Mouse (Mus musculus) activated CD4-positive, CD25-positive, alpha-beta regulatory T cell, adult 4 months (primary cell): Measurements from ENCODE around the gene Ube2k. TPM values are rescaled to one million over a fixed set of nuclear protein-coding genes. Genes with fewer than 3 reads are reported as not detected.
"Not testable (repeated sequence)": the region's sequence is repeated elsewhere in the genome, so short reads cannot be mapped to it uniquely, and the experiment has no call there.

Experiments used
- ATAC-seq: one replicate; pipeline ENCODE4 v1.8.0; 2017
- polyA plus RNA-seq, 2 experiments: library from polyadenylated mRNA; unstranded; fragments of 100-300 nt; shearing (Covaris generic); gene quantifications; one replicate each; pipeline ENCODE4 v1.2.1; 2017

Gene Ube2k
- polyA plus RNA-seq = 100 to 1,000 TPM; 107 to 115 TPM

DNA sequence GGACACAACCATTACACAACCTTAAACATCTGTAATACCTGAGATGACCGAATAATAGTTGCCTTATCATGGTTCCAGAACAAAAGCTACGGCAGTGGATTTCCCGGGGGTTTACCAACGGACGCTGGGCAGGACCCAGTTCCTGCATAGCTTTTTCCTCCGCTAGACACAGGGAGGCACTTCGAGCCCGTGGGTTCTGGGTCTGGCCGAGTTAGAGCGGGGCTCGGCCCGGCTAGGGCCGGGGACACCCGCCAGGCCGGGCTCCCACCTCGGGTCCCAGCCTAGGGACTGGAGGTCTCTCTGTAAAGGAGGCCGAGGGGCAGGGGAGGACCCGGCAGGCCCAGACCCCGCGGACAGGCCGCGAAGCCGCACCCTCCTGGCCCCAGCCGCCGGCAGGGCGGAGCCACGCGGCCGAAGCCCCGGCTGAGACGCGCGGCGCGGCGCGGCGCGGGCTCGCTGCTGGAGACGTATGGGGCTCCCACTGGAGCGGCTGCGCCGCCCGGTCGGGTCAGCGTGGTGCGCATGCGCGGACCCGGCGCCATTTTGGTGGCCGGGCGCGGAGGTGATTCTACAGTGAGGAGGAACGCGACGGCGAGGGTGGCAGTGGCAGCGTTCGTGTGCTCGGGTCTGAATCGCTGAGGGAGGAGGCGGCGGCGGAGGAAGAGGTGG, at the start of gene Ube2k, which contains the start of gene Smim14:
Gene Ube2k (plus strand): TSS at position 483 of the 669 bp plus-strand sequence.
Gene Smim14 (minus strand): TSS at position 434 of the 669 bp plus-strand sequence.
- peak; percentile 78 for ATAC-seq

DNA sequence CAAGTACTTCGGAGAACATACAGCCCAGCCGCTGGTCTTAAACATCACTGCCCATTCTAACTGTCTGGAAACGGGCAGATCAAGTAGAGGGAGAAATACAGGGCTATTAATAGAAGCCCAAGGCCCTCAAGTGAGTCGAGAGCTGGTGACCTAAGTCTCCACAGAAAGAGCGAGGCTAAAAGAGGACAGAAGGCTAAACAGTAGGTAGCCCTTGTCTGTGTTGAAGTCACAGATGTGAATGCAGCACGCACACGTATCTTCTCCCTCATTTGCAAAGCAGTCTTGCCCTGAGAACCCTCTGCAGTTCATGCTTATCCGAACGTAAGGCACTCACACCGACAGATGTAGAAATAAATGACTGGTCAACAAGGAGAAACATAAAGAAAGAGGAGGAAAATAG, 49.7 kb upstream of the Ube2k start:
- no peak for ATAC-seq

DNA sequence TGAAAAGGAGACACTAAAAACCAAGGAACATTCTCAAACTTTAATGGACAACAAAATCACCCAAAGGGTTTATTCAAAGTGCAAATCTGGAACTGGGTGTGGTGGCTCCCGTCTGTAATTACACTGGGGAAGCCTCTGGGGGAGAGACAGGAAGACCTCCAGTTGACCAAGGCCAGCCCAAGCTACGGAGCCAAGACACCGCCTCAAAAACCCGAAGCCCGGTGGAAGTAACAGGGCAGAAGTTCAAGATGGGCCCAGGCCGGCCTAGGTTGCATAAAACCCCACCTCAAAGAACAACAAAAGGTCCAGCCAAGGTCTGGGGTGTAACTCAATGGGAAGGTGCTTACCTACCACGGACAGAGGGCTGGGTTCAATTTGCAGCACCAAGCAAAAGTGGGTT, 48.3 kb upstream of the Ube2k start:
- no peak for ATAC-seq

- no peak for ATAC-seq
Measured at GRCm38 (mm10) chr5:65489830-65490229, 47.2 kb upstream of the Ube2k start.

GRCm38 (mm10) chr5:65491767-65492715, 45.0 kb upstream of the Ube2k start:
- ATAC-seq = peak; percentile 50

- ATAC-seq = peak; percentile 88
Measured at GRCm38 (mm10) chr5:65492716-65493531, 44.1 kb upstream of the Ube2k start, which contains the start of gene Gm43552. Gene Gm43552, minus strand, starts transcription at chr5:65492833.

DNA sequence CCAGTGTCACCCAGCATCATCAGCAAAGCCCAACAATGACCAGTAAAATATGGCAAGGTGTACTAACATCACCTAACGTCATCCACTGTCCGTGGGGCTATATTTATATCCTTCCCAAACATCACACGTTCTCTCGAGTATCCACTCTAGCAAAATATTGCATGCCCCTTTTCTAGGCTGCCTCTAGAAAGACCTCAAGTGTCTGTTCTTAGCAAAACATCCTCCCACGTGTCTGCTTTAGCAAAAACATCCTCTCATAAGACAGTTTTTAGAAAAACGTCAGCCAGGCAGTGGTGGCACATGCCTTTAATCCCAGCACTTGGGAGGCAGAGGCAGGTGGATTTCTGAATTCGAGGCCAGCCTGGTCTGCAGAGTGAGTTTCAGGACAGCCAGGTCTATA, 36.8 kb upstream of the Ube2k start:
- no peak for ATAC-seq

- no peak for ATAC-seq
Measured at GRCm38 (mm10) chr5:65501407-65501806, 35.6 kb upstream of the Ube2k start.

- ATAC-seq = no peak
Measured at GRCm38 (mm10) chr5:65505786-65506185, 31.2 kb upstream of the Ube2k start.

- no peak for ATAC-seq
Measured at GRCm38 (mm10) chr5:65508395-65508794, 28.6 kb upstream of the Ube2k start.

GRCm38 (mm10) chr5:65513506-65513905, 23.5 kb upstream of the Ube2k start:
- no peak for ATAC-seq

GRCm38 (mm10) chr5:65514635-65515278, 22.3 kb upstream of the Ube2k start:
- ATAC-seq = peak; percentile 75

DNA sequence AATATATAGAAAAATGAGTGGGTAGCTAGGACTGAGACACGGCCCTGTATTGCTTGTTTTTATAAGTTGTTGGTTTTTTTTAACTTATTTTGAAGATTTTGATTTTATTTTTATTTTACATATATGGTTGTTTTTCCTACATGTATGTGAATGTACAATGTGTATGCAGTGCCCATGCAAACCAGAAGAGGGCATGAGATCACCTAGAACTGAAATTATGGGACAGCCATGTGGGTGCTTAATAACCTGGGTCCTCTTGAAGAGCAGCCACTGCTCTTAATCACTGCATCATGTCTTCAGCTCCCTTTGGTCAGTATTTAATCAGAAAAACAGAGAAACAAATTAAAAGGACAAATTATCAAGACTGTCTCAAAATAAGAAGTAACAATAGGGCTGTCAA, 15.2 kb upstream of the Ube2k start:
- ATAC-seq = no peak

DNA sequence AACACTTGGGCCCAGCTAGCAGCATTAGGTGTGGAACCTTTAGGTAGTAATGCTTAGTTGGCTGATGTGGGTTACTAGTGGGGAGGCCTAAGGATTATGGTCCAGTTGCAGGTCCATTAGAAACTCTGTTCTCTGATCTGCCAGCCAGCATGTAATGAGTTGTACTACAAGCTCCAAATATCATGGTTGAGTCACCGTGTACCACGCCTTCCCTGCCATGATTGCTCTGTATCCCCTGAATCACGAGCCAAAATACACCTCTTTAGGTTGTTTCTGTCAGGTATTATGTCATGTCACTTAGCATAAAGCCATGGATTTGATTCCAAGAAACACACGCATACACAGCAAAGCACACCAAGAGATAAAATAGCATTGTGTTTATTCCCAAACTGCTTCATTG, 12.2 kb upstream of the Ube2k start:
- no peak for ATAC-seq

GRCm38 (mm10) chr5:65525674-65526443, 11.2 kb upstream of the Ube2k start:
- peak; percentile 59 for ATAC-seq

- ATAC-seq = no peak
Measured at GRCm38 (mm10) chr5:65531283-65531682, 5.8 kb upstream of the Ube2k start.

GRCm38 (mm10) chr5:65534496-65534895, 2.5 kb upstream of the Ube2k start:
- no peak for ATAC-seq

DNA sequence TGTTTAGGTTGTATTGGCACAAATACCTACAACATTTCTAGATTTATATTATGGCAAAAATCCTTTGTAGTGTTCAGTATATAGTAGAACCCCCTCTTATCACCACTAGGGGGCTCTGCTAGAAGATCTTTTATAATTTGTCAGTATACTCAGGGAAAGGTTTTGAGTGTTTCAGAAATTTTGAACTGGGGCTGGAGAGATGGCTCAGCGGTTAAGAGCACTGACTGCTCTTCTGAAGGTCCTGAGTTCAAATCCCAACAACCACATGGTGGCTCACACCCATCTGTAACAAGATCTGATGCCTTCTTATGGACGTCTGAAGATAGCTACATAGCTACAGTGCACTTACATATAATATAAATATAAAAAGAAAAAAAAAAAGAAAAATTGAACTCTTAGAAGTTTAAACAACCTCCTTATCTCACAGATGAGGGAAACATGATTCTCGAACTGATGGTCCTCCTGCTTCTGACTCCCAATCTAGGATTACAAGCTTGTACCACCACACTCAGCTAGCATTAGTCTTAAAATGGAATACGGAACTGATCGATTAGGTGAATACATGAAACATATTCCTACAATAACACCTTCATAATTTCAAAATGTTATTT, 1.5 kb upstream of the Ube2k start:
- peak; percentile 50 for ATAC-seq

- not testable (repeated sequence) for ATAC-seq
Measured at GRCm38 (mm10) chr5:65536068-65536465, 966 bp upstream of the Ube2k start.

DNA sequence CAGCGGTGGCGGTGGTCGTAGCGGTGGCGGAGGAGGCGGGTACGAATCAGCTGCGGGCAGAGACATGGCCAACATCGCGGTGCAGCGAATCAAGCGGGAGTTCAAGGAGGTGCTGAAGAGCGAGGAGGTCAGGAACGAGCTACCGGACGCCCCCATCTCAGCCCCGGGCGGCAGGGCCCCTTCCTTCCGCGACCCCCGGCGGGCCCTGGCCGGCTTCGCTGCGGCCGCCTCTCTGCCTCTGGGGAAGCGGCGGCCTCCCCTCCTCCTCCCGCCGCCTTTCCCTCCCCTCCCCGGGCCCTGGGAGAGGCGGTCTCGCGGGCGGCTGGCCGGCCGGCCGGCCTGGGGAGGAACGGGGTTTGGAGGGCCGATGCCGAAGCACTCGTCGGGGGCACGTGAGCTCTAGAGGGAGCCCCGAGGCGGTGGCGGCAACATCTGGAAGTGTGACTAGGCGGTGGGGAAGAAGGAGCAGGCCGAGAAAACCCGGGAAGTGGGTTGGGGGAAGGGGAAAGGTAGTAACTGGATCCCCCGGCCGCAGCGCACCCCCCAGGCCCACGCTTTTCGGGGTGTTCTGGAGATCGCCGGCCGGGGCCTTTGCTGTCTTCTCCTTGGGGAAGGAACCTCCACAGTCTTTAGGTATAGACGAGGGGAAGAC, 513 bp downstream of the Ube2k start:
- ATAC-seq = peak; percentile 20
